Mouse (Mus musculus) cerebellum, adult 18-20 months (tissue): ENCODE results near the gene Zfp967.
"Not testable (repeated sequence)": the region's sequence is repeated elsewhere in the genome, so short reads cannot be mapped to it uniquely, and the experiment has no call there.

Experiments used
- DNase-seq, 2 experiments: peaks; one replicate each; pipeline ENCODE4 v3.0.0; 2021

Gene Zfp967

GRCm38 (mm10) chr2:176520756-176521155, at the start of gene Zfp967:
TSS of gene Zfp967 (plus strand) at chr2:176521056.
- DNase-seq: not testable (repeated sequence)

- not testable (repeated sequence) for DNase-seq
Observed at GRCm38 (mm10) chr2:176486683-176487082, 34.2 kb upstream of the Zfp967 start, which contains the start of gene Gm14434. TSS of gene Gm14434 (minus strand) at chr2:176486783.
